7 mouse cellular contexts compared by ENCODE assay signal in genomic region chr9:63896073-63896807, GRCm38 (mm10).
DNase-seq lines count a peak whose midpoint lies in the region; ATAC-seq and TF ChIP-seq lines count a peak whose summit lies in the region.

No protein-coding gene starts in this region.

- H3K9ac ChIP-seq in embryonic facial prominence, embryonic 11.5 days (replicated peaks; ENCODE audit: low read length) = no peak overlapping the region
- 0 out of 2 replicates have a peak overlapping the region, but pooled peaks have one; percentile 16 for H3K9ac ChIP-seq in heart, postnatal 0 days (replicated peaks; ENCODE audit: low read depth, low read length)

- no peaks in the 10 kb centered on the region for H3K36me3 ChIP-seq in embryonic facial prominence, embryonic 11.5 days (replicated peaks; ENCODE audit: control insufficient read depth, insufficient read depth, low read depth, low read length)
- H3K36me3 ChIP-seq in heart, postnatal 0 days (replicated peaks; ENCODE audit: control insufficient read depth, insufficient read depth, low read length) = no peaks in the 10 kb centered on the region

- no peaks in the 10 kb centered on the region for H3K27me3 ChIP-seq in embryonic facial prominence, embryonic 11.5 days (ENCODE audit: control insufficient read depth, insufficient read depth, low read length)
- H3K27me3 ChIP-seq in heart, postnatal 0 days (ENCODE audit: control insufficient read depth, insufficient read depth, low read length) = no peaks in the 10 kb centered on the region

- no peak overlapping the region for H3K4me2 ChIP-seq in embryonic facial prominence, embryonic 11.5 days (ENCODE audit: low read depth, low read length)
- H3K4me2 ChIP-seq in heart, postnatal 0 days (ENCODE audit: low read depth, low read length) = 0 out of 2 replicates have a peak overlapping the region, but pooled peaks have one; percentile 25

- ATAC-seq in embryonic facial prominence, embryonic 11.5 days (replicated peaks; ENCODE audit: insufficient number of reproducible peaks, low FRiP score, low TSS enrichment, low read depth) = no peak
- ATAC-seq in heart, postnatal 0 days (ENCODE audit: insufficient read depth, low read depth) = peak; percentile 94

- no peaks in the 10 kb centered on the region for H3K4me1 ChIP-seq in embryonic facial prominence, embryonic 11.5 days (ENCODE audit: control insufficient read depth, insufficient read depth, low read length)
- peaks cover 23% of the 10 kb centered on the region for H3K4me1 ChIP-seq in heart, postnatal 0 days (ENCODE audit: control insufficient read depth, insufficient read depth)

- DNase-seq in NIH3T3 (ENCODE audit: low read depth) = peak; percentile 94
- DNase-seq in embryonic facial prominence, embryonic 11.5 days (ENCODE audit: low spot score) = peak; percentile 52
- DNase-seq in heart, postnatal 0 days (ENCODE audit: low spot score) = peak; percentile 94
- peak; percentile 78 to 79 for DNase-seq in lung, adult 18-20 months
- DNase-seq in cerebellum, postnatal 14 days = no peak
- no peak for DNase-seq in thymus, postnatal 10 days (ENCODE audit: low spot score in 2 of 2)
- DNase-seq in spleen, postnatal 14 days (ENCODE audit: low spot score in 2 of 2) = no peak

- no peaks in the 10 kb centered on the region for H3K9me3 ChIP-seq in embryonic facial prominence, embryonic 11.5 days (replicated peaks; ENCODE audit: control insufficient read depth, low read length)
- H3K9me3 ChIP-seq in heart, postnatal 0 days (replicated peaks; ENCODE audit: control insufficient read depth, low read length) = no peaks in the 10 kb centered on the region

- TF ChIP-seq CTCF in heart, postnatal 0 days (IDR thresholded peaks at IDR 0.05; ENCODE audit: low read depth) = 0 out of 2 replicates have a peak, but pooled peaks have one; percentile 3

- peak overlapping the region; percentile 23; the same call in 1 of the 2 replicates for H3K27ac ChIP-seq in embryonic facial prominence, embryonic 11.5 days (replicated peaks; ENCODE audit: low read depth, low read length)
- H3K27ac ChIP-seq in heart, postnatal 0 days (ENCODE audit: low read depth) = peak overlapping the region; percentile 97

- no peak overlapping the region for H3K4me3 ChIP-seq in embryonic facial prominence, embryonic 11.5 days (ENCODE audit: low read depth, low read length)
- H3K4me3 ChIP-seq in heart, postnatal 0 days (ENCODE audit: low read depth, low read length) = no peak overlapping the region

- WGBS in embryonic facial prominence, embryonic 11.5 days = 30% methylated on average over 15 of the region's 15 CpGs
- 6% methylated on average over 15 of the region's 15 CpGs for WGBS in heart, postnatal 0 days

- TF ChIP-seq EP300 in heart, postnatal 0 days (IDR thresholded peaks at IDR 0.05; ENCODE audit: low read depth) = peak; percentile 94

Comparison
In these comparisons a context has a peak if more than half of its experiments do, and no peak if none do; other contexts are left out.
1. DNase-seq: peak in NIH3T3 (single experiment), embryonic facial prominence, embryonic 11.5 days (single experiment), heart, postnatal 0 days (single experiment) and lung, adult 18-20 months (2 of 2); none in cerebellum, postnatal 14 days (0 of 2), thymus, postnatal 10 days (0 of 2) and spleen, postnatal 14 days (0 of 2).